Mouse (Mus musculus) frontal cortex, postnatal 36 days (tissue): ENCODE data around the gene Zic1.

Source experiments
- DNase-seq, 2 experiments: peaks; one replicate each; pipeline ENCODE4 v3.0.0; 2022; ENCODE audit warnings: low spot score in 2 of 2

The Zic1 gene

DNA sequence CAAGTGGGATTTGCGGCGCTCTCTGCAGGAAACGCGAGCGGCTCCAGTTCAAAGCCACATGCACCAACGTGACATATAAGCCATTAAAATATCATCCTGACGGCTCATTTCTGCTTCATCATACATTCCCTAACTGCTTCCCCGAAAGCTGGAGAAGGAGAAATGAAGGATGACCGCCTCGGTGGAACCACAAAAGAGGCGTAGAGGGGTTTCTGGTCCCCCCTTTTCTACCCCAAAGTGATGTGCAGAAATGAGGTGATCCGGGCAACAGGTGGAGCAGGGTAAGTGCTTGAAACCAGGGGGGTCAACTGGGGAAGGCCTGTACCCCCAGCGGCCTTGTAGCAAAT, 3.3 kb upstream of the Zic1 start:
- no peak for DNase-seq

- DNase-seq = no peak
Measured at GRCm38 (mm10) chr9:91368150-91368549, 2.5 kb upstream of the Zic1 start.

DNA sequence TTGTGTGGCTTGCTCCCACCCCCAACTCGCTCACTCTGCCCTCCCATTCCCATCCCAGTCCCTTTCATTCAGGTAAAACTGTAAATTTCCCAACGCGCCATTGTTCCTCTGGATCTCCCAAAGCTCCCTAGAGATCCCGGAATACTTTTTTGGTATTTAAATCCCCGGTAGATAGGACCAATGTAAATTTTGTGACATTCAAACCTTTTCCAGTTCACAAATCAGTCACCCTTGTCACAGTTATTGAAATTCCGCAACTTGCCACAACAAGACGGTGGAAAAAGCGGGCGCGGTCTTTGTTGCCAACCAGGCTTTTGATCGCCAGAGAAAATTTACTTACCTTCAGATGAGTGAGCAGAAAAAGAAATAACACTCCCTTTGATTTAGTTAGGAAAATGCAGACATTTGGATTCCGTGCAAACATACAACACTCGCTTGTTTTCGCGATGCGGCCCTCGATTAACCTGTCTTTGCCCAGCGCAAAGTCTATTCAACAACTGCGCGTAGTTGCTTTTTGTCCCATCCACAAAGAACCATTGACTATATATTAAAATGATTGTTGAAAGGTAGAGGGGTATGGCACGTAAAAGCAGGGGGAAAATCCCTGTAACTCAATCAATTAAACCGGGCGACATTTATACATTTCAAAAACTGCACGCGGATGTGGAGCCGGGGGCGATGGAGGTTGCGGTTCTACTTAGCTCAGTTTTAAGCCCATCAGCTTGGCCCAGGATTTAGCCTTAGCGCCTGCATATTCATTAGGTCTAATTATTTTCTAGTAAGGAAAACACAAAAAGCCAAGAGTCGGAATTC, 1.6 kb upstream of the Zic1 start:
- no peak for DNase-seq

GRCm38 (mm10) chr9:91366226-91366998, 802 bp upstream of the Zic1 start:
- no peak for DNase-seq

GRCm38 (mm10) chr9:91364971-91365501, 574 bp downstream of the Zic1 start:
- no peak for DNase-seq

DNA sequence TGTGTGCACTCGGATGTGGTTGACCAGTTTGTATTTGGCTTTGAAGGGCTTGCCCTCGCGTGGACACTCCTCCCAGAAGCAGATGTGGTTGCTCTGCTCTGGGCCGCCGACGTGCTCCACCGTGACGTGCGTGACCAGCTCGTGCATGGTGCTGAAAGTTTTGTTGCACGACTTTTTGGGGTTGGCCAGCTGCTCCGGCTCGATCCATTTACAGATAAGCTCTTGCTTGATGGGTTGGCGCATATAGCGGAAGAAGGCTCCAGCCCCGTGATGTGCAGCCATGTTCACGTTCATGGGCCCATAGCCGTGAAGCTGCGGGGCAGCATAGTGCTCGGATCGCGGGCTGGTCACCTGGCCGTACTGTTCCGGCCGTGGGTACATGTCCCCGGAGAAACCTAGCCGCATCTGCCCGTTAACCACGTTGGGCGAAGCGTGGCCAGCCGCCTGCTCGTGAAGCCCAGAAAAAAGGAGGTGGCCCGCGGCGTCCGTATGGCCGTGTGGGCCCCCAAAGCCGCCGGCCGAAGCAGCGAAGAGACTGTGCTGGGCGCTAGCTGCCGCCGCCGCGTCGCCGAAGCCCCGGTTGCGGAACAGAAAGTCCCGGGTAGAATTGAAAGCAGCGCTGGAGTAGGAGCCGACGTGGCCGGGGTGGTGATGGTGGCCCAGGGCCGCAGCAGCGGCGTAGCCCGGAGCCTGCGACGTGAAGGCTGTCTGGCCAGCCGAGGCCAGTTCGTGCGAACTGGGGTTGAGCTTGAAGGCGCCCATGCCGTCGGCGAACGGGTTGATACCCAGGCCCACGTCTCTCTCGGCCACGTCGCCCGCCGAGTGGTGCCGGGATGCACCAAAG, 1.3 kb downstream of the Zic1 start:
- DNase-seq = no peak

GRCm38 (mm10) chr9:91363814-91364126, 1.8 kb downstream of the Zic1 start:
- no peak for DNase-seq

DNA sequence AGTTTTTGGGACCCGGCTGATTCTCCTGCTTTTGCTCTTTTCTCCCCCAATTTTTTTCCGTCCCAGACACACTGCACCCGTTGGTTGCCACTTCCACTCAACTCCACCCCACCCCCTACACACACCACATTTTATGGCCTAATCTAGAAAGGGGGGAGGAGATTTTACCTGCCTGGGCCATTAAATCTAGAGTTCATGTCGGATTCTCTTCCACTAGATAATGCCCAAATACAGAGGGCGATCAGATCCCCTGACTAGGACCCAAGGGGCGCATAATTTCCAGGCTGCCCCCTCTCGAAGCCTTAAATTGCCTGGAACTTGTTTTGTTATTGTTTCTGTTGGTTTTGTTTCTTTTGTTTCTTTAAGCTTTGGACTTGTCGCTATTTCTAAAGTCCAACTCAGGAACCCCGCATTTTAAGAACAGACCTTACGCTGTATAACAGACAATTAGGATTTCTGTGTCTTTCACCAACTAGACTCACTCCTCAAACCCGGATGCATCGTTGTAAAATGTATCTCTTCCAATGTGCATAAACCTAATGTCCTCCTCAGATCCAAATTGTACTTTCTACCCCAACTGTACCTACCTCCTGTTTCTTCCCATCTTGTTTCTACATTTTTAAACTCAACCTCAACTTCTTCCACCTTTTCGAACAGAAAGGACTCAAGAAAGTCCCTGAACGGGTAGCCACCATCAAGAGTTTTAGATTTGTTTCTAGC, 2.4 kb downstream of the Zic1 start:
- no peak for DNase-seq

- DNase-seq = no peak
Measured at GRCm38 (mm10) chr9:91361856-91362601, 3.6 kb downstream of the Zic1 start, which contains the start of gene Zic4. Gene Zic4, plus strand, starts transcription at chr9:91362413.

DNA sequence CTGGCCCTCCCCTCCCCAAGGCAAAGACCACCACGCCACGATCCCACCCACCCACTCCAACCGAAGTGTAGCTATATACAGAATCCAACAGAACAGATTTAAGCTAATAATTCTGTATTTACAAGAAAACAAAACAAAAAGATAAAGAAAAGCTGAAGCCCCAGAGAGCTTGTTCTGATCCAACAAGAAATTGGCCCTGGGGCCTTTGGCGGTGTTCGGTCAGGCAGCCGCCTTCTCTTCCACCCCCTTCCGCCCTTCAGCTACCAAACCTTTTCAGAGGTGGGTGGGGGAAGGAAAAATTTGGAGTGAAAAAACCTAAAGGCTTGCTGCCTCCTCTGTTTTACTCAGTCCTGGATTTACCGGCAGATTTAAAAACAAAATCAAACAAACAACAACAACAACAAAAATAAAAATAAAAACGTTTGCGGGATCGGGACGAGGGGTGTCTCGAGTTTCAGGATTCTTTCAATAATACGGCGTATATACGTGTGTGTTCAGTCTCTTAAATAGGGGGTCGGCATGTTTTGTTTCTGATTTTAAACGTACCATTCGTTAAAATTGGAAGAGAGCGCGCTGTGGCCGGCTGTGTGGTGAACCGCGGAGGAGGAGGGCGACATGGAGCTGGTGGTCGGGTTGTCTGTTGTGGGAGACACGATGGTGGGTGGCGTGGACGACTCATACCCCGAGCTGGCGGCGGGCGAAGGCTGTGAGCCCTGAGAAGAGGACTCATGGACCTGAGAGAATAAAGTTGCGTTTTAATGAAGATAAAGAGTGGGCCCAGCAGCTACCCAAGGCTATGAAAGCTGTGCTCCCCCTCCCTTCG, 4.4 kb downstream of the Zic1 start:
- DNase-seq = no peak

DNA sequence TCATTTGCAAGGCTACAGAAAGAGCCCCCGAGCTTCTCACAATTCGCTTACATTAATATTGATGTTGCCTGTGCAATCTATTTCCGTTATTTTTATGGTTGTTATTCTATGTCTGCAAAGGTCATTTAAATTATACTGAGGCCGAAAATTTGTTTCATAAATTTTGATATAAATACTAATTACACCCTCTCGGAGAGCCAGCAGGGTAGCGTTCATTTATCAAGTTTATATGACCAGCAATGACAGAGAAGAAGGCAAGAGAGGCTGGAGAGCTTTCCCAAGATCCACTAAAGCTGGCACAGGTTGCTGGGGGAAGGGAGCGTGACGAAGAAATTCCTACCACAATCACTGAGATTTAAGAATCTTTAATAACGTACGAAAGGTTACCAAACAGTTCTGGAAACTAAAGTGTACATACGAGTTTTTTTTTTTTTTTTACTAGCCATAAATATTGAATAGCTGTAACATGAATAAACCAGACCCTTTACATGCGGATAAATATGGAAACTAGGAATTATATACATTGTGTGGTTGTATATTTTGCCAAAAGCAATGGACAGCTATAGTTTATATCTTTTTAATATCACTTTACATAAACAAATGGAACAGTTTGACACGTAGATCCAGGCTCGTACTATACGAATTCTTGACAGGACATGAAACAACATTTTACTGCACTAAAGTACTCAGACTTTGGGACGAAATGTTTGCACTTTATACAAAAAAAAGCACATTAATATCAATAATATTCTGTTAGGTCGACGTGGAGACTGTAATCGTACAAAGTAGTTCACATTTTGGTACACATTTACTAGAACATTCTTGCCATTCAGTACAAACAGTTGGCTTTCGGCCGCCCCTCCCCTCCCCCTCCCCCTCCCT, 5.2 kb downstream of the Zic1 start:
- DNase-seq = no peak

DNA sequence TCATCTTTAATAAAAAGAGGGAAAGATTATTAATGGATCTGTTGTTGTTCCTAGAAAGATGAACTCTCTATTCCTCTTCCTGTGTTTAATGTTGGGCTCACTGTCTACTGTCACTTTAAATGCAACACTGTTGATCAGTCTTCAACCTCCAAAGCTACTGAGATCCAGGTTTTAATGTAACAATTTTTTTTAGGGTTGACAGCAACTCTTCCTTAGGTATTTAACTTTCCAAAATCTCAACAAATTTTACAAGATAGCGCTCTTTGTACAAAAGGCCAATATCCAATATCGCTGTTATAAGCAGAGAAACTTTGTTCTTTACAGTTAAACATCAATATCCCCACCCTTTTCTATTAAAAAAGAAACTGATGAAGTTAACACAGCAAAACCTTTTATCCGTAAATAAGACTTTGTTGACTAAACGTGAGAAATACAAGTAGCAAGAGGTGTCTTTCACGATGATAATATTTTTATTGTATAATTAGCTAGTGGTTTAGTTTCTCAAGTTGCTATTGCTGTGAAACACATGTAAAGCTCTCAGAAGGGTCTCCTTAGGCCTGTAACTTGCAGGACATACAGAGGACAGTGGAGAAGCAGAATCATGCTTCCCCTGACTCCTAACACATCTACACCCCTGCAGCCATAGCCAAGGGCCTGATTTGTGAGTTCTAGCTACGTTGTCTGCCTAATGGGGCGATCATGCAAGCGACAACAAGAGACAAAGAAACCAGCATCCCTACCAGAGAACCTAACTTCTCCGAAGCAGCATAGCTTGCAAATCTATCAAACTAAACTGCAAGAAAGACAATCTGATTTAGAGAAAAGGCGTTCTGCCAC, 6.5 kb downstream of the Zic1 start:
- no peak for DNase-seq

GRCm38 (mm10) chr9:91357321-91357720, 8.3 kb downstream of the Zic1 start:
- DNase-seq = no peak

DNA sequence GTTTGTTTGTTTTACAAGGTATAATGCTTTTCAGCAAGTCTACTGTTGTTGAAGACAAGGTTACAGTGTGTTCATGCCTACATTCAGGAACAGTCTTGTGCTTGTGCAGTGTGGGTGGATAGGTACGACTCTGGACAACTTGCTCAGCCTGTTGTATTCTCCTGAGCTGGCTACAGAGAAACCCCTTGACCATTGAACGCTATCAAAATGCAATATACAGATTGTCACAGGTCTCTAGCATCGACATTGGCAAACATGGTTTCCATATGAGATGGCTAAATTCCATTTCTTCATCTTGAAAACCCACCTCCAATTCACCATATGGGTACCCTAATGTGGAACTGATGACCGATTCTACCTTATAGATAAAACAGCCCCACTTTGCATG, 9.3 kb downstream of the Zic1 start:
- no peak for DNase-seq

DNA sequence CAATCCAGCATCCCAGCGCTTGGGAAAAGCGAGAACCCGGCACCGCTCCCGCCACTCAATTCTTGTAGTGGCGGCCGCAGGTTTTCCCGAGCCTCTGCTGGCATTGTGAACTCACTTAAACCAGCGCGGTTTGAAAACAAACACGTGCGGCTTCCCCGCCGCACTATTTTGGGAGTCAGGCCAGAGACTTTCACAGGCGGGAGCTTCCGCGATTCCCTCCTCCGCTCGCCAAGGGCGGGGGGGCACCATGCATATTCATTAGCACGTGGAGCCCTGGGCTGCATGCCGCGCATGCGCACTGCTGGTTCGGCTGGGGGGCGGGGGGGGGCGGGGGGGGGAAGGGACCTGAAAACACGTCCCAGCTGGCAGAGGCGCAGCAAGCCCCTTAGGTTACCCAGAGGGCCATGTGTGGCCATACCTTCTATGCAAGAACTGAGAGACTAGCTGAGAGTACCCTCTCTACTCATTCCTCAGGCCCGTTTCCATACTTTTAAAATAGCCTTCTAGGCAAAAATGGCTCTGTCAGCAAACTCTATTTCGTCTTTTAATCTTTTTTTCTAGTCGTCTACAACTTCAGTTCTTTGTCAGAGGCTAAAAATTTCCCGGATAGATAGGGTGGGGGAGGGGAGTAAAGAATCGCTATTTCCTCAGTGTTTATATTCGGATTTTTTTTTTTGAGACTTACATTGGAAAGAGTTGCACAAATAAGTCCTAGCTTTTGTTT, 9.8 kb downstream of the Zic1 start:
- no peak for DNase-seq

DNA sequence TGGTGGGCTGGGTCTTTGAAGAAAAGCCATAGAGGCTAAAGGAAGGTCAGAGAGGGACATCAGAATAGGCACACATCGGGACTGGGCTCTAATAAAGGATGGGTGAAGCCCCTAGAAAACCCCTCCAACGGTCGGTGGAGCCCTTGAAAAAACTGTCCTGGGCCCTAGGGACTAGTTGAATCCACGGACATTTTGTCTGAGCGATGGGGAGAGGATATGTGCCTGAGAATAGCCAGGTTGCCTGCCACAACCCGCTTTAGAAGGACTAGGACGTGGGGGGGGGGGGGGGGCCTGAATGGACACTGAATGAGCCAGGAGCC, 10.4 kb downstream of the Zic1 start:
- no peak for DNase-seq

DNA sequence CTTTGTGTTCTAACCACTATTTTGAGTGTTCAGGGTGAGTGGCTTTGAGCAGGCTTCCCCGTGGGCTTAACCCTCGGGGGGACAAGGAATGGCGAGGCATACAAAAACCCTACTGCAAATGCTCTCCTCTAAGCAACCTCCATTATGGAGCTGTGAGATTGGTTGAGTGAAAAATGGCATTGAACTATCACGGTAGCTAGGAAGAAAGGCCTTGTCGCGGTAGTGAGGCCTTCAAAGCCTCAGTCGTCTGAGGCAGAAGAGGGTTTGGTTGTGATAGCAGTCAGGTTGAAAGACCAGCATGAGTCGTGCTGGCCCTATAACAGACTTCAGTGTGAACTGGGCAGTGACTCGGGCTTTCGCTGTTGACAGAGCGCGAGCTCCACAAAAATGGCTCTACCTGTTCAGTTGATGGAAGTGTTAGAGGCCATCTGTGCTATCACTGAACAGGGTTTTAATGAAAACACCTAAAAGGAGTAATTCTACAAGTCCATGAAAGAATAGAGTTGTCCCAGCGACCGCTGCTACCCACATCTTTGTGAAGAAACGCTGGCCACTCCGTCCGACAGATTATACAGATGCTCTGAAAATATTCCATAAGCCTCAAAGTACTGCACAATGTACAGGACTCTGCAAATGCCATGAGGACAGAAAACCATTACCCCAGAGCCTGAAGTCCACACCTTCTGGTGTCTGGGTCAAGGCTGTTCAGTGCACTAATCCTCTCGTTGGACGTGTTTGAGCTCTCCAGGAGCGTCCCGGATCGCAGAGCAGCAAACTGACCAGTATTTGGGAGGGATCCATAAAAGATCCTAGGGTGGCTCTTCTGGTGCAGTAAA, 11.0 kb downstream of the Zic1 start:
- no peak for DNase-seq
